Mouse (Mus musculus): ENCODE results near the gene Lrrc23. TPM values are rescaled to one million over a fixed set of nuclear protein-coding genes. Genes with fewer than 3 reads are reported as not detected.

Lrrc23 gene
- total RNA-seq, 4 experiments from 2014 or later: 0.52 to 3.6 (median 1.0) TPM

GRCm38 (mm10) chr6:124740211-124740887, 39.2 kb downstream of the Lrrc23 start:
- DNase-seq: peak; percentile 47

GRCm38 (mm10) chr6:124739231-124739796, 40.2 kb downstream of the Lrrc23 start:
- no peak for DNase-seq

GRCm38 (mm10) chr6:124738511-124739023, 41.0 kb downstream of the Lrrc23 start, which contains the start of gene Ptpn6:
Gene Ptpn6, minus strand, starts transcription at chr6:124738714.
- DNase-seq: no peak

GRCm38 (mm10) chr6:124737040-124737439, 42.5 kb downstream of the Lrrc23 start:
- DNase-seq: no peak

- DNase-seq: no peak
Measured at GRCm38 (mm10) chr6:124734417-124734816, 45.1 kb downstream of the Lrrc23 start.

- DNase-seq: no peak
Measured at GRCm38 (mm10) chr6:124732476-124733370, 46.8 kb downstream of the Lrrc23 start.

- DNase-seq: no peak
Measured at GRCm38 (mm10) chr6:124731038-124731437, 48.5 kb downstream of the Lrrc23 start.

- DNase-seq: no peak
Measured at GRCm38 (mm10) chr6:124729850-124730705, 49.4 kb downstream of the Lrrc23 start.

- peak; percentile 77 for DNase-seq
Measured at GRCm38 (mm10) chr6:124728621-124729020, 50.9 kb downstream of the Lrrc23 start.

GRCm38 (mm10) chr6:124724472-124724871, 55.1 kb downstream of the Lrrc23 start:
- no peak for DNase-seq

- DNase-seq: no peak
Measured at GRCm38 (mm10) chr6:124723541-124723940, 56.0 kb downstream of the Lrrc23 start.

GRCm38 (mm10) chr6:124722876-124723473, 56.6 kb downstream of the Lrrc23 start:
- DNase-seq: no peak

GRCm38 (mm10) chr6:124720904-124721303, 58.6 kb downstream of the Lrrc23 start:
- no peak for DNase-seq

Other genes with a start within 250 kb of the Lrrc23 start
- gene C1s1, start 237.4 kb downstream of the Lrrc23 start, total RNA-seq (2022): 100 to 1,000 TPM in 1 of 4 experiments, 10 to 100 TPM in 3; 46.9 to 107 (median 72.7) TPM
- 10 to 100 TPM in 2 of 4 experiments, 1 to 10 TPM in 2; 5.9 to 19.1 (median 12.4) TPM for gene C1rb, start 209.4 kb downstream of the Lrrc23 start, total RNA-seq (2022)
- gene C1s2, start 143.6 kb downstream of the Lrrc23 start, total RNA-seq (2022): 1 to 10 TPM; 1.8 to 4.1 (median 3.0) TPM
- gene Lpcat3, start 116.7 kb downstream of the Lrrc23 start, total RNA-seq (2022): 100 to 1,000 TPM in 1 of 4 experiments, 10 to 100 TPM in 3; 75.1 to 111 (median 90.7) TPM
- gene Emg1, start 67.5 kb downstream of the Lrrc23 start, total RNA-seq (2022): 10 to 100 TPM; 81.9 to 100.0 (median 86.2) TPM
- gene Phb2, start 67.4 kb downstream of the Lrrc23 start, total RNA-seq (2022): 100 to 1,000 TPM; 255 to 303 (median 272) TPM
- 10 to 100 TPM; 14.1 to 21.6 (median 15.0) TPM for gene Ptpn6, start 41.0 kb downstream of the Lrrc23 start, total RNA-seq (2022)
- gene Grcc10, start 38.4 kb downstream of the Lrrc23 start, total RNA-seq (2022): 100 to 1,000 TPM; 348 to 417 (median 368) TPM
- gene Gm45234, start 23.7 kb downstream of the Lrrc23 start, total RNA-seq (2022): not detected
- gene Atn1, start 23.2 kb downstream of the Lrrc23 start, total RNA-seq (2022): 100 to 1,000 TPM in 2 of 4 experiments, 10 to 100 TPM in 2; 68.7 to 111 (median 97.1) TPM
- gene Eno2, start 10.1 kb downstream of the Lrrc23 start, total RNA-seq (2022): 10 to 100 TPM; 23.0 to 74.2 (median 42.8) TPM
- gene Spsb2, start 28.9 kb upstream of the Lrrc23 start, total RNA-seq (2022): 10 to 100 TPM; 27.0 to 37.4 (median 33.6) TPM
- gene Tpi1, start 34.6 kb upstream of the Lrrc23 start, total RNA-seq (2022): 100 to 1,000 TPM; 448 to 531 (median 475) TPM
- gene Usp5, start 49.8 kb upstream of the Lrrc23 start, total RNA-seq (2022): 100 to 1,000 TPM; 134 to 158 (median 154) TPM
- gene Cdca3, start 49.8 kb upstream of the Lrrc23 start, total RNA-seq (2022): 1 to 10 TPM; 1.9 to 4.4 (median 2.7) TPM
- gene Gnb3, start 60.5 kb upstream of the Lrrc23 start, total RNA-seq (2022): 10 to 100 TPM in 3 of 4 experiments, 1 to 10 TPM in 1; 8.9 to 18.5 (median 14.5) TPM
- 10 to 100 TPM; 26.2 to 43.9 (median 35.3) TPM for gene P3h3, start 78.0 kb upstream of the Lrrc23 start, total RNA-seq (2022)
- gene Gpr162, start 84.3 kb upstream of the Lrrc23 start, total RNA-seq (2022): 1 to 10 TPM in 3 of 4 experiments, under 1 TPM in 1; 0.32 to 2.2 (median 1.6) TPM
- under 1 TPM; 0.40 to 0.83 (median 0.46) TPM for gene Cd4, start 108.5 kb upstream of the Lrrc23 start, total RNA-seq (2022)
- gene Lag3, start 132.0 kb upstream of the Lrrc23 start, total RNA-seq (2022): 1 to 10 TPM; 1.1 to 2.7 (median 1.2) TPM
- gene Ptms, start 140.4 kb upstream of the Lrrc23 start, total RNA-seq (2022): 100 to 1,000 TPM; 741 to 843 (median 768) TPM
- gene Mlf2, start 151.7 kb upstream of the Lrrc23 start, total RNA-seq (2022): 100 to 1,000 TPM; 277 to 296 (median 287) TPM
- 100 to 1,000 TPM; 130 to 160 (median 147) TPM for gene Cops7a, start 185.8 kb upstream of the Lrrc23 start, total RNA-seq (2022)
- 1 to 10 TPM in 3 of 4 experiments, under 1 TPM in 1; 0.81 to 3.8 (median 1.9) TPM for gene Pianp, start 217.0 kb upstream of the Lrrc23 start, total RNA-seq (2022)
- gene Zfp384, start 229.4 kb upstream of the Lrrc23 start, total RNA-seq (2022): 10 to 100 TPM; 46.9 to 87.0 (median 56.5) TPM